In the genomic region with DNA sequence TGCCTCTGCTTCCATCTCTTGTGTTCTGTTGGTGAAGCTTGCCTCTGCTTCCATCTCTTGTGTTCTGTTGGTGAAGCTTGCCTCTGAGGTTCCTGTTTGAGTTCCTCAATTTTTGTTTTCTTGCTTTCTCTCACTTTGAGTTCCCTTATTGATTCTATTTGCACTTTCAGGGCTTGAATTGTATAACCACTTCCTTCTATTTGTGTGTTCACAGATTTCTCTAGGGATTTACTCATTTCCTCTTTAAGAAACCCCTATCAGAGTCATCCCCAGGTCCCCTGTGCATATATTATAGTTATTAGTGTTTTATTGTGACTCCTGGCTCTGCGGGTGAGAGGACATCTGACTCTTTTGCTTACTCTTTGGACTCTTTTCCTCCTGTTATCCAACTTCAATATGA, we compare ENCODE assay signal across 21 mouse cellular contexts.
DNase-seq lines count a peak whose midpoint lies in the region; ATAC-seq and TF ChIP-seq lines count a peak whose summit lies in the region.
"Had no signal": no experiment of that assay in that cellular context is flagged by ENCODE, and none has a peak within 500 bp of the region (broad histone marks: within the 10 kb centered on the region; RNA-seq: fewer than 3 reads in every experiment).

No protein-coding gene starts in this region.

- peak; percentile 29 for DNase-seq in CH12.LX (ENCODE audit: extremely low read depth)
- no peak for DNase-seq in forebrain, embryonic 10.5 days (ENCODE audit: extremely low spot score, low spot score)
- DNase-seq in cerebellum, postnatal 25 days: no peak
- DNase-seq in lung, adult 18-20 months: no peak
- DNase-seq: adrenal gland, postnatal 10 days; adrenal gland, postnatal 36 days; cerebellum, adult 11 months; cerebellum, adult 2 months; cerebellum, adult 9-11 months; cerebellum, postnatal 36 days; forebrain, postnatal 0 days; gastrocnemius, postnatal 36 days; heart, adult 11 months had no signal

- no peak for TF ChIP-seq EP300 in CH12.LX (IDR thresholded peaks at IDR 0.05; ENCODE audit: low read length)

- H3K79me2 ChIP-seq in CH12.LX (replicated peaks; ENCODE audit: control insufficient read depth, extremely low read depth, insufficient read depth, poor library complexity, severe bottlenecking): no peaks in the 10 kb centered on the region

- H3K27me3 ChIP-seq in CH12.LX (replicated peaks): no peaks in the 10 kb centered on the region
- no peaks in the 10 kb centered on the region for H3K27me3 ChIP-seq in forebrain, embryonic 10.5 days (ENCODE audit: poor library complexity, severe bottlenecking)
- H3K27me3 ChIP-seq: hindbrain, embryonic 12.5 days; hindbrain, embryonic 15.5 days; Patski had no signal

- no peak overlapping the region for H3K4me3 ChIP-seq in CH12.LX (replicated peaks in 1 of 3; ENCODE audit: low read depth in 2 of 3, low read length in 2 of 3, poor library complexity in 1 of 3)
- H3K4me3 ChIP-seq in forebrain, embryonic 10.5 days: no peak overlapping the region
- H3K4me3 ChIP-seq: hindbrain, embryonic 12.5 days; hindbrain, embryonic 15.5 days had no signal

- no peak overlapping the region for H3K4me2 ChIP-seq in CH12.LX (ENCODE audit: insufficient read depth, low read depth, poor library complexity, severe bottlenecking)
- H3K4me2 ChIP-seq: heart, embryonic 11.5 days; hindbrain, embryonic 12.5 days; hindbrain, embryonic 15.5 days had no signal

- no peak for TF ChIP-seq CTCF in CH12.LX (conservative IDR thresholded peaks at IDR 0.05 in 1 of 2, IDR thresholded peaks at IDR 0.05 in 1 of 2; ENCODE audit: low read depth in 2 of 2, low read length in 2 of 2)

- dilution Hi-C loops in CH12.LX (cut with MboI; ENCODE audit: extremely low pct_ligation_motif_present, extremely low pct_unique_long_range_greater_than_20kb, low sequenced_read_pairs): no loop called here

- no peak overlapping the region for H3K9ac ChIP-seq in CH12.LX (ENCODE audit: insufficient read depth, low read depth)
- H3K9ac ChIP-seq: forebrain, postnatal 0 days; hindbrain, embryonic 12.5 days; hindbrain, embryonic 15.5 days had no signal

- no peaks in the 10 kb centered on the region for H3K36me3 ChIP-seq in CH12.LX (replicated peaks in 1 of 2; ENCODE audit: control insufficient read depth in 1 of 2, insufficient read depth in 1 of 2, low read length in 1 of 2)
- H3K36me3 ChIP-seq in forebrain, embryonic 10.5 days (replicated peaks): no peaks in the 10 kb centered on the region
- H3K36me3 ChIP-seq: G1E; hindbrain, embryonic 12.5 days; hindbrain, embryonic 15.5 days had no signal

- WGBS in forebrain, embryonic 10.5 days: 94% methylated on average over 1 of the region's 1 CpGs

- in situ Hi-C loops in CH12.LX (cut with MboI; ENCODE audit: low pct_ligation_motif_present, low pct_unique_long_range_greater_than_20kb, low sequenced_read_pairs): no loop called here

- no peak for TF ChIP-seq POLR2A in CH12.LX (IDR thresholded peaks at IDR 0.05; ENCODE audit: low read depth, low read length)

- TF ChIP-seq RAD21 in CH12.LX (IDR thresholded peaks at IDR 0.05; ENCODE audit: low read depth, low read length): no peak

- peak; percentile 45 for ATAC-seq in common myeloid progenitor, adult 5-6 weeks (replicated peaks; ENCODE audit: low read depth, poor library complexity, severe bottlenecking)
- ATAC-seq in megakaryocyte progenitor cell, adult 5-6 weeks (replicated peaks; ENCODE audit: poor library complexity): peak; percentile 79
- ATAC-seq: forebrain, embryonic 14.5 days; forebrain, postnatal 0 days; Patski had no signal

- H3K9me3 ChIP-seq in CH12.LX (replicated peaks; ENCODE audit: low read length): peaks cover 3% of the 10 kb centered on the region
- no peaks in the 10 kb centered on the region for H3K9me3 ChIP-seq in forebrain, embryonic 10.5 days
- H3K9me3 ChIP-seq: hindbrain, embryonic 12.5 days; hindbrain, embryonic 15.5 days had no signal

- no peak overlapping the region for H3K27ac ChIP-seq in CH12.LX (ENCODE audit: insufficient read depth, low read depth)
- no peak overlapping the region for H3K27ac ChIP-seq in forebrain, embryonic 10.5 days
- H3K27ac ChIP-seq: hindbrain, embryonic 12.5 days; hindbrain, embryonic 15.5 days had no signal

- H3K4me1 ChIP-seq in CH12.LX (ENCODE audit: control insufficient read depth in 1 of 2, insufficient read depth in 2 of 2): no peaks in the 10 kb centered on the region
- no peaks in the 10 kb centered on the region for H3K4me1 ChIP-seq in forebrain, embryonic 10.5 days
- H3K4me1 ChIP-seq: hindbrain, embryonic 12.5 days; hindbrain, embryonic 15.5 days had no signal

TF ChIP-seq in CH12.LX, 34 proteins besides CTCF, POLR2A, EP300 and RAD21:
- TF ChIP-seq KAT2A (IDR thresholded peaks at IDR 0.05; ENCODE audit: insufficient replicate concordance, low read length): no peak
- TF ChIP-seq TCF12 (IDR thresholded peaks at IDR 0.05; ENCODE audit: low read depth, low read length): no peak
- TF ChIP-seq ZC3H11A (IDR thresholded peaks at IDR 0.05; ENCODE audit: low read depth, low read length): no peak
